In the genomic region with DNA sequence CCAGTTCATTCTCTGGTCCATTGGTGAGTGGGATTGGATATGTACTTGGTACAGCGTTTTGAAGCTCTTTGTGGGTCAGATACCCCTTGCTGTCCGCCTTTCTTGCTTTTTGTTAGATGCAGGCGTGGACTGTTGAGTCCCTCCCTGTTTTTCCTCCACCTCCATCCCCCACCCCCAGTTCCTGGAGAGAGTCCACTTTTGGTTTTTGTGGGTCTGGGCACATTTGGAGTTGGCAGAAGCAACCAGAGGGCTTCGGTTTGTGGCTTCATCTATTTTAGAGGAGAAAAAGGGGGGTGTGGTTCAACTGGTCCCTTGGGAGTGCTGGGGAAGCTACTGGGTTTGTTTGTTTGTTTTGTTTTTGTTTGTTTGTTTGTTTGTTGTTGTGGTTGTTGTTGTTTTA, we compare ENCODE assay signal across 10 mouse cellular contexts.
DNase-seq lines count a peak whose midpoint lies in the region; ATAC-seq and TF ChIP-seq lines count a peak whose summit lies in the region.
"Had no signal": no experiment of that assay in that cellular context is flagged by ENCODE, and none has a peak within 500 bp of the region (broad histone marks: within the 10 kb centered on the region; RNA-seq: fewer than 3 reads in every experiment).

No protein-coding gene starts in this region.

- H3K9me3 ChIP-seq in forebrain, embryonic 15.5 days: no peaks in the 10 kb centered on the region
- H3K9me3 ChIP-seq: midbrain, embryonic 13.5 days; neural tube, embryonic 13.5 days had no signal

- no peak for ATAC-seq in forebrain, embryonic 15.5 days (replicated peaks)

- peaks cover 10% of the 10 kb centered on the region for H3K4me1 ChIP-seq in heart, adult 2 months (ENCODE audit: control insufficient read depth, insufficient read depth, low read length)
- H3K4me1 ChIP-seq in spleen, adult 2 months (ENCODE audit: control insufficient read depth, insufficient read depth, insufficient read length): peaks cover 25% of the 10 kb centered on the region
- peaks cover 24% of the 10 kb centered on the region for H3K4me1 ChIP-seq in forebrain, embryonic 15.5 days

- no peak overlapping the region for H3K4me2 ChIP-seq in forebrain, embryonic 15.5 days (replicated peaks)

- DNase-seq in heart, adult 2 months: no peak
- no peak for DNase-seq in heart, adult 9 months (ENCODE audit: low spot score in 2 of 2)
- no peak for DNase-seq in spleen, adult 2 months (ENCODE audit: low read depth in 1 of 2, low spot score in 2 of 2)
- DNase-seq in spleen, adult 12 weeks (ENCODE audit: low spot score): no peak
- DNase-seq in adipocyte (ENCODE audit: low spot score): no peak
- no peak for DNase-seq in testis, postnatal 10 days (ENCODE audit: low spot score)
- DNase-seq: cerebellum, adult 9-11 months had no signal

- TF ChIP-seq POLR2A in heart, adult 2 months (IDR thresholded peaks at IDR 0.05; ENCODE audit: insufficient read depth, low read depth, low read length): no peak
- no peak for TF ChIP-seq POLR2A in spleen, adult 2 months (IDR thresholded peaks at IDR 0.05; ENCODE audit: low read depth, low read length)

- no peaks in the 10 kb centered on the region for H3K27me3 ChIP-seq in heart, adult 2 months (ENCODE audit: control insufficient read depth, insufficient read depth, low read length)
- H3K27me3 ChIP-seq in spleen, adult 2 months (ENCODE audit: control insufficient read depth, insufficient read depth, low read length): no peaks in the 10 kb centered on the region
- no peaks in the 10 kb centered on the region for H3K27me3 ChIP-seq in forebrain, embryonic 15.5 days
- H3K27me3 ChIP-seq: neural tube, embryonic 13.5 days had no signal

- intact Hi-C loops in heart, adult 2 months (cut with DNase I): no loop called here

- TF ChIP-seq EP300 in heart, adult 2 months (IDR thresholded peaks at IDR 0.05; ENCODE audit: insufficient read depth, low read depth, low read length): no peak

- no peaks in the 10 kb centered on the region for H3K79me2 ChIP-seq in heart, adult 2 months (replicated peaks; ENCODE audit: control insufficient read depth, insufficient read depth, low read length)

- no peak overlapping the region for H3K9ac ChIP-seq in heart, adult 2 months (ENCODE audit: low read depth, low read length)
- H3K9ac ChIP-seq in forebrain, embryonic 15.5 days (replicated peaks): no peak overlapping the region

- no peak overlapping the region for H3K4me3 ChIP-seq in heart, adult 2 months
- no peak overlapping the region for H3K4me3 ChIP-seq in spleen, adult 2 months (ENCODE audit: extremely low read depth, insufficient read depth, insufficient read length)
- H3K4me3 ChIP-seq in forebrain, embryonic 15.5 days: no peak overlapping the region

- peak overlapping the region; percentile 36 for H3K27ac ChIP-seq in heart, adult 2 months
- peak overlapping the region; percentile 59 for H3K27ac ChIP-seq in spleen, adult 2 months (ENCODE audit: insufficient read depth, low read length)
- H3K27ac ChIP-seq in forebrain, embryonic 15.5 days (replicated peaks): peak overlapping the region; percentile 63; the same call in 1 of the 2 replicates
- H3K27ac ChIP-seq: midbrain, embryonic 13.5 days had no signal

- WGBS in heart, adult 2 months: 76% methylated on average over 4 of the region's 4 CpGs
- 40% methylated on average over 4 of the region's 4 CpGs for WGBS in spleen, adult 2 months
- WGBS in forebrain, embryonic 15.5 days: 75% methylated on average over 4 of the region's 4 CpGs

- TF ChIP-seq CTCF in heart, adult 2 months (IDR thresholded peaks at IDR 0.05): no peak
- no peak for TF ChIP-seq CTCF in spleen, adult 2 months (IDR thresholded peaks at IDR 0.05; ENCODE audit: extremely low read depth, insufficient read depth, insufficient read length, insufficient replicate concordance)

- H3K36me3 ChIP-seq in heart, adult 2 months (ENCODE audit: control insufficient read depth, insufficient read depth, low read length): no peaks in the 10 kb centered on the region
- H3K36me3 ChIP-seq in spleen, adult 2 months (ENCODE audit: control insufficient read depth, insufficient read depth, low read length): no peaks in the 10 kb centered on the region
- no peaks in the 10 kb centered on the region for H3K36me3 ChIP-seq in forebrain, embryonic 15.5 days
- H3K36me3 ChIP-seq: midbrain, embryonic 13.5 days; neural tube, embryonic 13.5 days had no signal
